Mouse (Mus musculus) kidney, adult 2 months (tissue): ENCODE data around the gene 2900026A02Rik.

ENCODE experiments used
- CTCF ChIP-seq: fragments of 200-500 bp; conservative IDR thresholded peaks from 2 replicates; pipeline ENCODE4 v1.5.1; 2011; ENCODE audit warnings: low read depth, mild to moderate bottlenecking, control low read depth, low read length, moderate library complexity, mixed read lengths; ENCODE audit not compliant: insufficient read depth, insufficient read length
- POLR2A ChIP-seq: fragments of 200-500 bp; IDR thresholded peaks from one replicate; pipeline ENCODE4 v1.6.1; 2011; ENCODE audit warnings: low read depth, low read length, control low read depth

GRCm38 (mm10) chr5:113179451-113179842, 41.6 kb downstream of the 2900026A02Rik start:
- no peak for TF ChIP-seq CTCF
- TF ChIP-seq POLR2A: no peak
